9 mouse cellular contexts compared by ENCODE assay signal in the genomic region with DNA sequence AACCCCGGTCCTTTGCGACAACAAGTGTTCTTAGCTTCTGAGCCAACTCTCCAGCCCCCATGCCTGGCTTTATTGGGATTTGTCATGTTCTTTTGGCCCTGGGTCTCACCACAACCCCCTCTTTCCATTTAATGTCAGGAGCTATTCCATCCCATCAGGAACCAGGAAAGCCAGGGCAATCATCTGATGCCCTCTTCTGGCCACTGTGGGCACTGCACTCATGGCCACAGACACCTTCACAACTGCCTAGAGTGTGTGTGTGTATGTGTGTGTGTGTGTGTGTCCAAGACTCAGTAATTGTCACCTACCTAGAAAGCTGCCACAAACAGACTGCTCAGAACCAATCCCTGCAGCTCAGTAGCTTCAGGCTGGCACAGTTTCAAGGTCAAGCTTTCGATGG. TPM values are rescaled to one million over a fixed set of nuclear protein-coding genes. Genes with fewer than 3 reads are reported as not detected.
DNase-seq lines count a peak whose midpoint lies in the region; TF ChIP-seq lines count a peak whose summit lies in the region.
"Had no signal": no experiment of that assay in that cellular context is flagged by ENCODE, and none has a peak within 500 bp of the region (broad histone marks: within the 10 kb centered on the region; RNA-seq: fewer than 3 reads in every experiment).

No protein-coding gene starts in this region.

- 87% methylated on average over 3 of the region's 3 CpGs for WGBS in heart, adult 2 months
- 94% methylated on average over 3 of the region's 3 CpGs for WGBS in heart, embryonic 10.5 days
- WGBS in limb, embryonic 10.5 days = 96% methylated on average over 3 of the region's 3 CpGs
- WGBS in small intestine, adult 2 months = 78% methylated on average over 3 of the region's 3 CpGs

- peak; percentile 75 for TF ChIP-seq CTCF in heart, adult 2 months (IDR thresholded peaks at IDR 0.05)
- peak; percentile 92 for TF ChIP-seq CTCF in bone marrow macrophage, adult 2 months (IDR thresholded peaks at IDR 0.05; ENCODE audit: low read depth, low read length)
- TF ChIP-seq CTCF in small intestine, adult 2 months (IDR thresholded peaks at IDR 0.05; ENCODE audit: extremely low read depth, insufficient read length, insufficient replicate concordance, low read depth, low read length) = peak; percentile 73; the same call in 1 of the 2 replicates

- intact Hi-C loops in heart, adult 2 months (cut with DNase I) = no loop called here

- DNase-seq in heart, adult 2 months = peak in 1 of 2 experiments; percentile 48
- DNase-seq in heart, embryonic 10.5 days (ENCODE audit: low spot score) = no peak
- peak; percentile 37 for DNase-seq in spleen, adult 12 weeks (ENCODE audit: low spot score)
- no peak for DNase-seq in spleen, postnatal 36 days (ENCODE audit: low spot score in 2 of 2)
- DNase-seq in limb, embryonic 10.5 days (ENCODE audit: low spot score) = peak; percentile 75
- DNase-seq in layer of hippocampus, adult 11-12 months (ENCODE audit: low spot score) = no peak

- no peaks in the 10 kb centered on the region for H3K27me3 ChIP-seq in heart, adult 2 months (ENCODE audit: control insufficient read depth, insufficient read depth, low read length)
- 0 out of 2 replicates have a peak, but pooled peaks cover 6% of the 10 kb centered on the region for H3K27me3 ChIP-seq in heart, embryonic 10.5 days (ENCODE audit: insufficient read depth, poor library complexity, severe bottlenecking)
- H3K27me3 ChIP-seq in limb, embryonic 10.5 days (ENCODE audit: low read depth, poor library complexity, severe bottlenecking) = no peaks in the 10 kb centered on the region
- no peaks in the 10 kb centered on the region for H3K27me3 ChIP-seq in small intestine, adult 2 months (ENCODE audit: control insufficient read depth, insufficient read depth, low read length)

- H3K4me3 ChIP-seq in heart, adult 2 months = no peak overlapping the region
- H3K4me3 ChIP-seq in heart, embryonic 10.5 days = no peak overlapping the region
- no peak overlapping the region for H3K4me3 ChIP-seq in bone marrow macrophage, adult 2 months (ENCODE audit: insufficient read depth, low read length)
- no peak overlapping the region for H3K4me3 ChIP-seq in limb, embryonic 10.5 days
- no peak overlapping the region for H3K4me3 ChIP-seq in small intestine, adult 2 months (ENCODE audit: low read depth, low read length)
- H3K4me3 ChIP-seq: embryonic facial prominence, embryonic 13.5 days had no signal

- no peak overlapping the region for H3K9ac ChIP-seq in heart, adult 2 months (ENCODE audit: low read depth, low read length)
- H3K9ac ChIP-seq: embryonic facial prominence, embryonic 13.5 days had no signal

- no peaks in the 10 kb centered on the region for H3K36me3 ChIP-seq in heart, adult 2 months (ENCODE audit: control insufficient read depth, insufficient read depth, low read length)
- H3K36me3 ChIP-seq in heart, embryonic 10.5 days = no peaks in the 10 kb centered on the region
- H3K36me3 ChIP-seq in limb, embryonic 10.5 days = no peaks in the 10 kb centered on the region
- no peaks in the 10 kb centered on the region for H3K36me3 ChIP-seq in small intestine, adult 2 months (ENCODE audit: control insufficient read depth, insufficient read depth, low read length)
- H3K36me3 ChIP-seq: embryonic facial prominence, embryonic 13.5 days had no signal

- H3K27ac ChIP-seq in heart, adult 2 months = no peak overlapping the region
- no peak overlapping the region for H3K27ac ChIP-seq in heart, embryonic 10.5 days
- H3K27ac ChIP-seq in bone marrow macrophage, adult 2 months (ENCODE audit: insufficient read depth, low read depth, low read length) = no peak overlapping the region
- no peak overlapping the region for H3K27ac ChIP-seq in limb, embryonic 10.5 days
- no peak overlapping the region for H3K27ac ChIP-seq in small intestine, adult 2 months (ENCODE audit: insufficient read depth, low read depth, low read length)
- H3K27ac ChIP-seq: embryonic facial prominence, embryonic 13.5 days had no signal

- 0 out of 2 replicates have a peak, but pooled peaks have one; percentile 21 for TF ChIP-seq EP300 in heart, adult 2 months (IDR thresholded peaks at IDR 0.05; ENCODE audit: insufficient read depth, low read depth, low read length)

- H3K9me3 ChIP-seq in heart, embryonic 10.5 days = no peaks in the 10 kb centered on the region
- no peaks in the 10 kb centered on the region for H3K9me3 ChIP-seq in limb, embryonic 10.5 days (replicated peaks)
- H3K9me3 ChIP-seq: embryonic facial prominence, embryonic 13.5 days had no signal

- H3K79me2 ChIP-seq in heart, adult 2 months (replicated peaks; ENCODE audit: control insufficient read depth, insufficient read depth, low read length) = no peaks in the 10 kb centered on the region

- no peak for TF ChIP-seq POLR2A in heart, adult 2 months (IDR thresholded peaks at IDR 0.05; ENCODE audit: insufficient read depth, low read depth, low read length)
- TF ChIP-seq POLR2A in bone marrow macrophage, adult 2 months (IDR thresholded peaks at IDR 0.05; ENCODE audit: borderline replicate concordance, low read depth, low read length) = no peak
- TF ChIP-seq POLR2A in small intestine, adult 2 months (IDR thresholded peaks at IDR 0.05; ENCODE audit: low read depth, low read length) = no peak

- peaks cover 4% of the 10 kb centered on the region for H3K4me1 ChIP-seq in heart, adult 2 months (ENCODE audit: control insufficient read depth, insufficient read depth, low read length)
- peaks cover 14% of the 10 kb centered on the region for H3K4me1 ChIP-seq in heart, embryonic 10.5 days
- H3K4me1 ChIP-seq in bone marrow macrophage, adult 2 months (ENCODE audit: control insufficient read depth, insufficient read depth, low read length) = no peaks in the 10 kb centered on the region
- peaks cover 7% of the 10 kb centered on the region for H3K4me1 ChIP-seq in limb, embryonic 10.5 days
- peaks cover 13% of the 10 kb centered on the region for H3K4me1 ChIP-seq in small intestine, adult 2 months (ENCODE audit: control insufficient read depth, insufficient read depth, insufficient read length, low read length)

RNA-seq across cellular contexts. Expression of a gene that starts 23.0 kb away (rescaled TPM):
- 10 to 100 TPM; 41.9 to 49.8 TPM for total RNA-seq in heart, adult 2 months (2021)
- 51.1 and 58.6 TPM in 2 replicates for polyA plus RNA-seq in heart, adult 2 months (2012; rRNA removed)
- polyA plus RNA-seq in heart, embryonic 10.5 days (2016; fragmentation: Nextera tagmentation; extraction: Ambion mirVana) = 155 and 187 TPM in 2 replicates
- 17.3 and 19.2 TPM in 2 replicates for polyA plus RNA-seq in bone marrow macrophage, adult 2 months (2012; ENCODE audit: insufficient read depth, insufficient read length, missing spikeins)
- 226 and 235 TPM in 2 replicates for polyA plus RNA-seq in limb, embryonic 10.5 days (2016; fragmentation: Nextera tagmentation; extraction: Ambion mirVana)
- 58.1 and 86.1 TPM in 2 replicates for polyA plus RNA-seq in small intestine, adult 2 months (2012; rRNA removed)

RNA-seq across cellular contexts. Expression of a gene that starts 23.5 kb away (rescaled TPM):
- total RNA-seq in heart, adult 2 months (2021) = 1 to 10 TPM in 1 of 2 experiments, not detected in 1; 1.8 TPM
- 32.3 and 39.0 TPM in 2 replicates for polyA plus RNA-seq in heart, adult 2 months (2012; rRNA removed)
- 1.4 and 4.5 TPM in 2 replicates for polyA plus RNA-seq in heart, embryonic 10.5 days (2016; fragmentation: Nextera tagmentation; extraction: Ambion mirVana)
- polyA plus RNA-seq in bone marrow macrophage, adult 2 months (2012; ENCODE audit: insufficient read depth, insufficient read length, missing spikeins) = 32.7 and 45.3 TPM in 2 replicates
- 2.3 and 2.5 TPM in 2 replicates for polyA plus RNA-seq in limb, embryonic 10.5 days (2016; fragmentation: Nextera tagmentation; extraction: Ambion mirVana)
- 21.9 and 37.3 TPM in 2 replicates for polyA plus RNA-seq in small intestine, adult 2 months (2012; rRNA removed)
- polyA plus RNA-seq: embryonic facial prominence, embryonic 13.5 days had no signal

RNA-seq across cellular contexts. Expression of a gene that starts 25.1 kb away (rescaled TPM):
- total RNA-seq in heart, adult 2 months (2021) = 1 to 10 TPM; 2.6 to 2.7 TPM
- polyA plus RNA-seq in heart, adult 2 months (2012; rRNA removed) = 5.7 and 6.0 TPM in 2 replicates
- 9.6 and 10.1 TPM in 2 replicates for polyA plus RNA-seq in heart, embryonic 10.5 days (2016; fragmentation: Nextera tagmentation; extraction: Ambion mirVana)
- 7.6 and 8.3 TPM in 2 replicates for polyA plus RNA-seq in bone marrow macrophage, adult 2 months (2012; ENCODE audit: insufficient read depth, insufficient read length, missing spikeins)
- 7.2 and 7.9 TPM in 2 replicates for polyA plus RNA-seq in limb, embryonic 10.5 days (2016; fragmentation: Nextera tagmentation; extraction: Ambion mirVana)
- polyA plus RNA-seq in small intestine, adult 2 months (2012; rRNA removed) = 11.5 and 23.8 TPM in 2 replicates

RNA-seq across cellular contexts. Expression of a gene that starts 46.8 kb away (rescaled TPM):
- 10 to 100 TPM; 17.5 to 20.4 TPM for total RNA-seq in heart, adult 2 months (2021)
- 16.5 and 23.2 TPM in 2 replicates for polyA plus RNA-seq in heart, adult 2 months (2012; rRNA removed)
- polyA plus RNA-seq in heart, embryonic 10.5 days (2016; fragmentation: Nextera tagmentation; extraction: Ambion mirVana) = 55.7 and 62.0 TPM in 2 replicates
- polyA plus RNA-seq in bone marrow macrophage, adult 2 months (2012; ENCODE audit: insufficient read depth, insufficient read length, missing spikeins) = 472 and 492 TPM in 2 replicates
- 53.2 and 94.6 TPM in 2 replicates for polyA plus RNA-seq in limb, embryonic 10.5 days (2016; fragmentation: Nextera tagmentation; extraction: Ambion mirVana)
- polyA plus RNA-seq in small intestine, adult 2 months (2012; rRNA removed) = 206 and 264 TPM in 2 replicates

Comparison
In these comparisons a context has a peak if more than half of its experiments do, and no peak if none do; other contexts are left out.
1. DNase-seq: peak in spleen, adult 12 weeks (single experiment) and limb, embryonic 10.5 days (single experiment); none in heart, embryonic 10.5 days (single experiment), spleen, postnatal 36 days (0 of 2) and layer of hippocampus, adult 11-12 months (single experiment).
2. Peak in every context shown above with its lines, with median percentiles within 50 percentile points of each other: CTCF ChIP-seq.